Mouse (Mus musculus) liver, postnatal 0 days (tissue): Measurements from ENCODE around the gene H2-Oa. TPM values are rescaled to one million over a fixed set of nuclear protein-coding genes. Genes with fewer than 3 reads are reported as not detected.
A peak's percentile ranks its signal among the peaks of the same experiment; 100 is the strongest.

ENCODE experiments used
- ATAC-seq: fragments of 200-750 bp; cut with Nextera tagmentation; 2 replicates; pipeline ENCODE4 v1.8.0; 2017; ENCODE audit warnings: mild to moderate bottlenecking, moderate library complexity
- DNase-seq: peaks from one replicate; pipeline ENCODE4 v3.0.0-alpha.2; 2016
- H3K27ac ChIP-seq: fragments of 300-500 bp; sonication (generic); 2 replicates; pipeline ENCODE4 v1.5.1; 2014; ENCODE audit warnings: antibody characterized with exemption, moderate library complexity, mild to moderate bottlenecking, low read depth
- H3K27me3 ChIP-seq: fragments of 300-500 bp; sonication (generic); 2 replicates; pipeline ENCODE4 v1.6.1; 2014; ENCODE audit warnings: low read length, control low read depth, mixed read lengths; ENCODE audit not compliant: insufficient read depth
- H3K36me3 ChIP-seq: fragments of 300-500 bp; sonication (generic); replicated peaks from 2 replicates; pipeline ENCODE4 v1.6.1; 2014; ENCODE audit warnings: mild to moderate bottlenecking, control low read depth, low read length, moderate library complexity, mixed read lengths; ENCODE audit not compliant: insufficient read depth
- H3K4me1 ChIP-seq: fragments of 300-500 bp; sonication (generic); 2 replicates; pipeline ENCODE4 v1.6.1; 2014; ENCODE audit warnings: antibody characterized with exemption, mild to moderate bottlenecking, control low read depth; ENCODE audit not compliant: insufficient read depth
- H3K4me2 ChIP-seq: fragments of 300-500 bp; sonication (generic); 2 replicates; pipeline ENCODE4 v1.6.1; 2014; ENCODE audit warnings: low read depth, mild to moderate bottlenecking, low read length, moderate library complexity, mixed read lengths
- H3K4me3 ChIP-seq: fragments of 300-500 bp; sonication (generic); 2 replicates; pipeline ENCODE4 v1.5.1; 2014; ENCODE audit warnings: low read depth, low read length
- H3K9ac ChIP-seq: fragments of 300-500 bp; sonication (generic); replicated peaks from 2 replicates; pipeline ENCODE4 v1.6.1; 2014; ENCODE audit warnings: mild to moderate bottlenecking, moderate library complexity
- H3K9me3 ChIP-seq: fragments of 300-500 bp; sonication (generic); 2 replicates; pipeline ENCODE4 v1.6.1; 2016; ENCODE audit warnings: mild to moderate bottlenecking, control low read depth, low read length, mixed read lengths
- CTCF ChIP-seq: sonication (generic); IDR thresholded peaks from 2 replicates; pipeline ENCODE4 v1.5.1; 2016; ENCODE audit warnings: antibody characterized with exemption, low read depth
- EP300 ChIP-seq: IDR thresholded peaks from 2 replicates; pipeline ENCODE4 v1.6.1; 2016; ENCODE audit warnings: antibody characterized with exemption, low read depth, mild to moderate bottlenecking
- WGBS: fragments of 180-500 bp; shearing (Covaris S2); extraction: QIAGEN DNeasy Blood & Tissue Kit; methylation state at CpG from one replicate; pipeline ENCODE4 v1.1.7; 2014; ENCODE audit not compliant: insufficient replicate concordance; 5-methylcytosine and 5-hydroxymethylcytosine counted together
- polyA plus RNA-seq: library from polyadenylated mRNA; unstranded; fragments of >200 nt; fragmentation: Nextera tagmentation; extraction: Ambion mirVana; gene quantifications from 2 replicates; pipeline ENCODE4 v1.2.1, GENCODE M21; 2015

The H2-Oa gene
- polyA plus RNA-seq, 1 experiment from 2014 or later, result 0.85 TPM

- Histone ChIP-seq H3K9me3 (no peaks in the 10 kb centered on the region), H3K4me1 (peaks cover 26% of the 10 kb centered on the region), H3K27ac (peak within 1 kb of the TSS; percentile 100), H3K27me3 (no peaks in the 10 kb centered on the region), H3K9ac (peak within 1 kb of the TSS; percentile 93), H3K36me3 (0 out of 2 replicates have a peak, but pooled peaks cover 5% of the 10 kb centered on the region), H3K4me2 (peak within 1 kb of the TSS; percentile 98), H3K4me3 (peak within 1 kb of the TSS; percentile 97)
- peak; percentile 96 for DNase-seq
- no peak for TF ChIP-seq CTCF
- peak; percentile 54; the same call in 1 of the 2 replicates for TF ChIP-seq EP300
- WGBS, result 1% methylated on average over 48 of the region's 75 CpGs
- ATAC-seq, result peak; percentile 40
Measured at GRCm38 (mm10) chr17:34122188-34122984, 30.2 kb downstream of the H2-Oa start, which contains the start of gene Brd2. TSS of gene Brd2 (minus strand) at chr17:34122634.

- Histone ChIP-seq H3K9me3 (no peaks in the 10 kb centered on the region), H3K36me3 (0 out of 2 replicates have a peak, but pooled peaks cover 5% of the 10 kb centered on the region), H3K4me3 (peak overlapping the region; percentile 97), H3K4me1 (peaks cover 31% of the 10 kb centered on the region), H3K9ac (peak overlapping the region; percentile 93), H3K27me3 (no peaks in the 10 kb centered on the region), H3K27ac (peak overlapping the region; percentile 100), H3K4me2 (peak overlapping the region; percentile 98)
- DNase-seq (no peak), ATAC-seq (no peak)
- WGBS, result under 1% methylated on average over 7 of the region's 7 CpGs
- no peak for TF ChIP-seq EP300
- no peak for TF ChIP-seq CTCF
Measured at GRCm38 (mm10) chr17:34123111-34123510, 31.0 kb downstream of the H2-Oa start.

GRCm38 (mm10) chr17:34123518-34123917 lies 31.4 kb downstream of the H2-Oa start:
- H3K4me2 ChIP-seq, result peak overlapping the region; percentile 98
- no peak for DNase-seq
- 0 out of 2 replicates have a peak, but pooled peaks cover 2% of the 10 kb centered on the region for H3K36me3 ChIP-seq
- TF ChIP-seq CTCF (no peak), EP300 (no peak)
- H3K9me3 ChIP-seq, result no peaks in the 10 kb centered on the region
- no peaks in the 10 kb centered on the region for H3K27me3 ChIP-seq
- WGBS, result 19% methylated on average over 2 of the region's 2 CpGs
- H3K4me3 ChIP-seq, result peak overlapping the region; percentile 97
- H3K9ac ChIP-seq, result peak overlapping the region; percentile 93
- peak overlapping the region; percentile 100 for H3K27ac ChIP-seq
- H3K4me1 ChIP-seq, result peaks cover 32% of the 10 kb centered on the region
- no peak for ATAC-seq

- DNase-seq (no peak), ATAC-seq (no peak)
- Histone ChIP-seq H3K4me2 (0 out of 2 replicates have a peak overlapping the region, but pooled peaks have one; percentile 19), H3K4me3 (no peak overlapping the region), H3K27me3 (0 out of 2 replicates have a peak, but pooled peaks cover 4% of the 10 kb centered on the region), H3K27ac (no peak overlapping the region), H3K36me3 (no peaks in the 10 kb centered on the region), H3K9ac (no peak overlapping the region), H3K9me3 (no peaks in the 10 kb centered on the region), H3K4me1 (peaks cover 42% of the 10 kb centered on the region)
- WGBS, result 38% methylated on average over 6 of the region's 6 CpGs
- TF ChIP-seq EP300 (no peak), CTCF (no peak)
Measured at GRCm38 (mm10) chr17:34124649-34125048, 32.5 kb downstream of the H2-Oa start.

GRCm38 (mm10) chr17:34126826-34127420 lies 34.8 kb downstream of the H2-Oa start:
- H3K4me1 ChIP-seq, result peaks cover 38% of the 10 kb centered on the region
- no peak for TF ChIP-seq CTCF
- no peak for TF ChIP-seq EP300
- H3K27ac ChIP-seq, result no peak overlapping the region
- H3K36me3 ChIP-seq, result no peaks in the 10 kb centered on the region
- no peak overlapping the region for H3K9ac ChIP-seq
- no peak overlapping the region for H3K4me2 ChIP-seq
- DNase-seq, result no peak
- H3K27me3 ChIP-seq, result 0 out of 2 replicates have a peak, but pooled peaks cover 4% of the 10 kb centered on the region
- WGBS, result 64% methylated on average over 9 of the region's 9 CpGs
- H3K4me3 ChIP-seq, result no peak overlapping the region
- ATAC-seq, result no peak
- no peaks in the 10 kb centered on the region for H3K9me3 ChIP-seq

- no peak overlapping the region; the same call in 1 of the 2 replicates for H3K9ac ChIP-seq
- WGBS, result 14% methylated on average over 6 of the region's 6 CpGs
- TF ChIP-seq CTCF, result no peak
- TF ChIP-seq EP300, result no peak
- H3K4me1 ChIP-seq, result peaks cover 36% of the 10 kb centered on the region
- H3K36me3 ChIP-seq, result no peaks in the 10 kb centered on the region
- no peak overlapping the region for H3K27ac ChIP-seq
- 0 out of 2 replicates have a peak, but pooled peaks cover 4% of the 10 kb centered on the region for H3K27me3 ChIP-seq
- H3K4me3 ChIP-seq, result no peak overlapping the region
- ATAC-seq (0 out of 2 replicates have a peak, but pooled peaks have one; percentile 21), DNase-seq (peak; percentile 84)
- H3K9me3 ChIP-seq, result no peaks in the 10 kb centered on the region
- no peak overlapping the region for H3K4me2 ChIP-seq
Measured at GRCm38 (mm10) chr17:34127475-34127874, 35.3 kb downstream of the H2-Oa start.
